Mouse (Mus musculus) forebrain, embryonic 16.5 days (tissue): ENCODE data around the gene Atad3a. TPM values are rescaled to one million over a fixed set of nuclear protein-coding genes. Genes with fewer than 3 reads are reported as not detected.
A peak's percentile ranks its signal among the peaks of the same experiment; 100 is the strongest.

Experiments
- ATAC-seq: fragments of 200-750 bp; cut with Nextera tagmentation; 2 replicates; pipeline ENCODE4 v1.8.0; 2017; ENCODE audit warnings: mild to moderate bottlenecking, moderate library complexity
- H3K27ac ChIP-seq: fragments of 300-500 bp; sonication (generic); 2 replicates; pipeline ENCODE4 v1.5.1; 2014; ENCODE audit warnings: low read length, control low read depth
- H3K27me3 ChIP-seq: fragments of 300-500 bp; sonication (generic); replicated peaks from 2 replicates; pipeline ENCODE4 v1.6.1; 2014; ENCODE audit warnings: low read length; ENCODE audit not compliant: control insufficient read depth, insufficient read depth
- H3K36me3 ChIP-seq: fragments of 300-500 bp; sonication (generic); 2 replicates; pipeline ENCODE4 v1.6.1; 2014; ENCODE audit not compliant: control insufficient read depth, insufficient read depth
- H3K4me1 ChIP-seq: fragments of 300-500 bp; sonication (generic); replicated peaks from 2 replicates; pipeline ENCODE4 v1.6.1; 2014; ENCODE audit warnings: low read length; ENCODE audit not compliant: control insufficient read depth, insufficient read depth
- H3K4me2 ChIP-seq: fragments of 300-500 bp; sonication (generic); 2 replicates; pipeline ENCODE4 v1.6.1; 2014; ENCODE audit warnings: mild to moderate bottlenecking, low read length, control low read depth
- H3K4me3 ChIP-seq: fragments of 300-500 bp; sonication (generic); replicated peaks from 2 replicates; pipeline ENCODE4 v1.5.1; 2014; ENCODE audit warnings: mild to moderate bottlenecking, low read length, control low read depth
- H3K9ac ChIP-seq: fragments of 300-500 bp; sonication (generic); replicated peaks from 2 replicates; pipeline ENCODE4 v1.6.1; 2014; ENCODE audit warnings: low read depth, low read length, control low read depth
- H3K9me3 ChIP-seq: fragments of 300-500 bp; sonication (generic); 2 replicates; pipeline ENCODE4 v1.6.1; 2016; ENCODE audit warnings: low read length; ENCODE audit not compliant: control insufficient read depth
- WGBS: fragments of 180-500 bp; shearing (Covaris S2); extraction: QIAGEN DNeasy Blood & Tissue Kit; methylation state at CpG from one replicate; pipeline ENCODE4 v1.1.7; 2014; 5-methylcytosine and 5-hydroxymethylcytosine counted together
- polyA plus RNA-seq: library from polyadenylated mRNA; unstranded; fragments of >200 nt; fragmentation: Nextera tagmentation; extraction: Ambion mirVana; gene quantifications from 2 replicates; pipeline ENCODE4 v1.2.1, GENCODE M21; 2015

The Atad3a gene
- polyA plus RNA-seq, 1 experiment from 2014 or later, result 101 TPM

DNA sequence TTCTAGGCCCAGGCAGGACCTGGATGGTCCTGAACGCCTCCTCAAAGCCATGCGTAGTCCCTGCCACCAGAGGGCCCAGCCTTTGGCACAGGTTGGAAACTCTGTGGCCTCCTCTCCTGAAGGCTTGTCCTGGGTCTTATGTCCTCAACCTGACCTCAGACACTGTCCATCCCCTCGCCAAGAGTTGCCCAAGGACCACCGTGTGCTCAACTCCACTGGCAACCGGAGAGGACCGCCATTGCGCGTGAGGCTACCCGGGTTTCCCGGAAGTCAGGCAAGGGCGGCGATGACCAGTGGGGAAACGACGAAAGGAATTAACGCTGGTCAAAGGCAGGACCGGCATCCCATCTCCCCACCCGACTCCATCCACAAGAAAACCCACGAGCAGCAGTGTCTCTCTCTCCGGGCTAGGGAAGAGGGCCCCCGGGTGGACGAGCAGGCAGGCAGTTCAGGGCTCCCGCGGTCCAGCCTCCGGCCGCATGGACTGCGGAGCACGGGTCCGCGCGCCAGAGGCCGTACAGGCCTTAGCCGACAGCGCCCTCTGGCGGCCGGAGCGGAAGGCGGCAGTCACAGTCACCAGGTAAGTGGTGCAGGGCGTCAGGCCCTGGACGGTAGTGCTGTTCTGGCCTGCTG is 9.1 kb upstream of the Atad3a start:
- WGBS, result under 1% methylated on average over 39 of the region's 39 CpGs
- no peak overlapping the region for H3K27ac ChIP-seq

DNA sequence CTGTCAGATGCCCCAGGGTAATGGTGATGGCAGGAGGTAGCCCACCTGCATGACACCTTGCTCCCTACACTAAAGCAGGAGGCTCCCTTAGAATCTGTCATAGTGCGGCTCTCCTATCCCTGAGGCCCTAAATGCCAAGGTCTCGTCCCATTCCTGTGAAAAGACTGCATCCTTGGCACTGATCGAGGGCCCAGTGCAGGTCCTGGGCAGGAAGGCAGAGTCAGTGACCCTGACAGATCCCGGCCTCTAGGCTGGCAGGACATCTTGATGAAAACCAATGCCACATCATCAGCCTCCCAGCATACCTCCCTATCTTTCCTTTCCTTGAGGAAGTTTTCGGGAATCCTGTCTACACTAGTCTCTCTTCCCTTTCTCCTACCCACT is 8.6 kb upstream of the Atad3a start:
- Histone ChIP-seq H3K4me2 (peak overlapping the region; percentile 63), H3K27ac (no peak overlapping the region), H3K27me3 (peaks cover 5% of the 10 kb centered on the region; the same call in 1 of the 2 replicates), H3K4me3 (peak overlapping the region; percentile 57), H3K9me3 (no peaks in the 10 kb centered on the region), H3K9ac (peak overlapping the region; percentile 86), H3K36me3 (no peaks in the 10 kb centered on the region), H3K4me1 (peaks cover 15% of the 10 kb centered on the region)
- WGBS, result 56% methylated on average over 5 of the region's 5 CpGs
- no peak for ATAC-seq

More for the DNA sequence above, 9.1 kb upstream of the Atad3a start:
- H3K4me2 ChIP-seq, result peak overlapping the region; percentile 63
- peak overlapping the region; percentile 57 for H3K4me3 ChIP-seq
- H3K27me3 ChIP-seq, result peaks cover 6% of the 10 kb centered on the region
- H3K36me3 ChIP-seq, result no peaks in the 10 kb centered on the region
- no peaks in the 10 kb centered on the region for H3K9me3 ChIP-seq
- peaks cover 20% of the 10 kb centered on the region for H3K4me1 ChIP-seq
- H3K9ac ChIP-seq, result peak overlapping the region; percentile 86
- peak; percentile 78 for ATAC-seq

DNA sequence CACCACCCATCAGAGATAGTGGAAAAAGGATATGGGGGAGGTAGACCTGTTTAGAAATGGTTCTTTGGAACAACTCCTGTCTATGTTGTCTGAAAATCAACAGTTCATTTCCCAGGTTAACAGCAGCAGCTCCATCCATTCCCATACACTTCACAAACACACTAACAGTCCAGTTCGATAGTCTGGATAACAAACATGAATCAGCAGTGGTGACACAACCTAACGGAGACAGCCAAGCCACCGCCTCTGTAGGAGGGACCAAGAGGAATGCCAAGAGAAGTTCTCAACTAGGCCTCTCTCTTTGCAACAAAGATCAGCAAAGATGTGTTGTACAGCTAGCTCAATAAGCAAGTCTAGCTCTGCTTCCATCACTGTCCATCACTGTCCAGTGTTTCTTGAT is 1.5 kb upstream of the Atad3a start:
- Histone ChIP-seq H3K4me1 (peaks cover 20% of the 10 kb centered on the region), H3K27me3 (no peaks in the 10 kb centered on the region), H3K27ac (no peak overlapping the region), H3K4me2 (no peak overlapping the region), H3K4me3 (no peak overlapping the region), H3K36me3 (no peaks in the 10 kb centered on the region), H3K9me3 (no peaks in the 10 kb centered on the region), H3K9ac (no peak overlapping the region)
- 98% methylated on average over 3 of the region's 3 CpGs for WGBS
- ATAC-seq, result no peak

DNA sequence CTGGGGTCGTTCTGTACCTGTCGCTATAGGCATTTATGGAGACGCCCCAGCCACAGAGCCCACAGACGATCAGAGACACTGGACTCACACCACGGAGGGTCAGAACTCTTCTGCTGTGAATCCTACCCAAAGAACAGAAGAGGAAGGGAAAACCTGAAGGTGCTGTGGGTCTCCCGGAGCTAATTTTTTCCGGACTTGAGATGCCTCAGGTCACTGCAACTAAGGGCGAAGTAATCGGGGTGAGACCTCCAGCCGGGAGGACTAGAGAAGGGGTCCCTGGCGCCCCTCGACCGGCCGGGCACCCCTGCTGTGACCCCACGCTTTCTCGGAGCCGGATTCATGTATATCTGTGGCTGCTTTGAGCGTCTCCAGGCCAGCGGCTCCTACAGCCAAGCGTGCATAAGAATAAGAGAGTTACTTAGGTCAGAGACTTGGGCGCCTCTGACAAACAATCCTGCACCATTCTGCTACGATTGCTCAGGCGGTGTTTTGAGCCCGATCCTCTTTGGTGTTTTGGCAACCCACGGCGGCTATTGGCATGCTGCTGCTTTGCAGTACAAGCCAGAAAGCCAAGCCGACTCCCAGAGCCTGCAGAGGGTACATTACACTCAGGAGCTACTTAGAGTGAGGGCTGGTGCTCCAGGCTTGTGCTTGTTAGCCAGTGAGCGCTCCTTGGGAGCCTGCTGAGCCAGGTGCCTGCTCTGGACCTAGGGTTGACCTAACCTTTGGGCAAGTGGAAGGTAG is 635 bp upstream of the Atad3a start:
- Histone ChIP-seq H3K27me3 (no peaks in the 10 kb centered on the region), H3K4me2 (peak overlapping the region; percentile 97), H3K4me1 (peaks cover 20% of the 10 kb centered on the region), H3K9me3 (no peaks in the 10 kb centered on the region), H3K9ac (peak overlapping the region; percentile 73), H3K4me3 (peak overlapping the region; percentile 80), H3K36me3 (no peaks in the 10 kb centered on the region), H3K27ac (no peak overlapping the region)
- 2% methylated on average over 28 of the region's 28 CpGs for WGBS
- ATAC-seq, result no peak

DNA sequence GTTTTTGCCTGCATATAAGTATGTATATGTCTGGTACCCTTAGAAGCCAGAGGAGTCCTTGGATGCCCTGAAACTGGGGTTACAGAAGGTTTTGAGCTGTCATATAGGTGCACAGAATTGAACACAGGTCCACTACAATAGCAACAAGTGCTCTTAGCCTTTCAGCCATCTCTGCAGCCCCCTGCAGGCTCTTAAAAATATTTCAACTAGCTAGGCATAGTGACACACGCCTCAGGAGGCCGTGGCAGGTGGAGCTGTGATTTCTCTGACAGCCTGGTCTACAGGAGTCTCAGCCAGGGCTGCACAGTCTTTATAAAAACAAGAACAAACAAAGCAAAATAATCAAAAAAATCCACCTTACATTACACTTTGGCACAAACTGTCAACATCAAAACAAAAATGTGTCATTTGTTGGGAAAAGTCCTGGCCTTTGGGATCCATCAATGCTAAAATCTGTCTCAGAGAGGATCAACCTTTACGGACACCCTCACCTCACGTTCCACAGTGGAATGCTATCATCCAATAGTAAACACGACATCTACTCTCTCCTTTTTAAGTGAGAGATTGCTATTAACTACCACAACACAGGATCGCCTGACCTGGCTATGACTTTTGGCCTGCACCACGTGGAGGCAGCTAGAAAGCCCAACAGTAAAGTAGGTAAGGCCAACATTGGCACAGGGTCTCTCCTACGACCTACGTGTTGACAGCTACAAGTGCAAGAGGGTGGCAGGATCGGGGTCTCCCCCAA is 856 bp downstream of the Atad3a start:
- Histone ChIP-seq H3K27ac (no peak overlapping the region), H3K9me3 (no peaks in the 10 kb centered on the region), H3K4me3 (peak overlapping the region; percentile 80), H3K27me3 (no peaks in the 10 kb centered on the region), H3K4me1 (peaks cover 20% of the 10 kb centered on the region), H3K4me2 (peak overlapping the region; percentile 97), H3K36me3 (no peaks in the 10 kb centered on the region), H3K9ac (peak overlapping the region; percentile 73)
- ATAC-seq, result peak; percentile 21
- 2% methylated on average over 10 of the region's 10 CpGs for WGBS

DNA sequence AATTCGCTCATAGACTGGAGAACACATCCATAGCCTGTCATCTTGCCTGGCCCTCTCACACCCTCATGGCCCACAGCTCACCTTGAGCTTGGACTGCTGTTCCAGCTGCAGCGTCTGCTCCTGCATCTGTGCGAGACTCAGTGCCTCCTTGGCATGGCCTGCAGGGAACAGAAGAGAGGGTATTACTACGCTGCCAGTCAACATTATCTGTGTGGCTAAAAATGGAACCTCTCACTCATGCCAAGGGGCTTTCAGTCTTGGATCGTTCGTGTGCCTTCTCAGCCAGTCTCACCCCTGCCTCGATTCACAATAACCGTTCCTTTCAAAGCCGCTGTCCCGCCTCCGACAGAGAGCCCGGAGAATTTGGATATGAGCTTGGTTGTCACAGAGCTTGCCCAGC is 3.9 kb downstream of the Atad3a start:
- Histone ChIP-seq H3K27ac (no peak overlapping the region), H3K36me3 (peaks cover 17% of the 10 kb centered on the region), H3K9ac (no peak overlapping the region), H3K4me3 (no peak overlapping the region), H3K4me2 (no peak overlapping the region), H3K4me1 (peaks cover 20% of the 10 kb centered on the region), H3K27me3 (no peaks in the 10 kb centered on the region), H3K9me3 (no peaks in the 10 kb centered on the region)
- ATAC-seq, result no peak
- WGBS, result 86% methylated on average over 12 of the region's 12 CpGs

DNA sequence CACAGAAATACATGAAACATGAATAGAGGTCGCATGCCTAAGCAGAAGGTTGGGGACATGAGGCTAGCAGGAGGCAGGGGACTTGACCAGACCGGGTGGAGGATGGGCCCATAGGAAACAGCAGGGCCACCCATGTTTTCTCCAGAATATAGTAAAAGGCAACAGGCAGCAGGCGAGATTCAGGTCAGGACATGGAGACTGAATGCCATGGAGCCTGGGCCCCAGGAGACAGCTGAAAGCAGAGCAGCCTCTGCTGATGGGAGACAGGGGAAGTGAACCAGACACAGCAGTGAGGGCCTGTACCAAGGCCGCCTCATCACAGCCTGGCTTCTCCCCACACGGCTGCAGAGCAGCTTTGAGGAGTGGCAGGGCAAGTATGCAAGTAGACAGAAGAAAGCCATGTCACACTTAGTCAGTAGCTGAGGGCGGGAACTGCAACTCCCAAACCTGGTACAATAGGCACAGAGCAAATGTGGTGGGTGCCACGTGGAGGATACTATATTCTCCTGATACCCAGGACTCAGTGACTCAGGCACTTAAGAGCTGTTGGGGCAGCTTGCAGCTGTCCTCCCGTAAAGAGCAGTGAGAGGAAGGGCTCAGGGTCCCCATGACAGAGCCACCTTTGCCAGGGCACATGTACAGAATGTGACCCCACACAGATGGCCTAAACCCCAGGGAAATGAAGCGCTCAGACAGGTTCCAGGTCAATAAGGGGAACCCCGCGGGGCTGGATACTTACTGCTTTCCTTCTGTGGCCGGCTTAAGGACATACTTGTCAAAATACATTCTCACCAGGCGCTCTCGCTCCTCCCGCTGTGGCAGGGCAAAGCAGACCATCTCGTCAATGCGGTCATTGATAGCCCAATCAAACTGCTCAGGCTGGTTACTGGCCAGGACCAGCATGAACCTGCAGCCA is 14.1 kb downstream of the Atad3a start:
- no peaks in the 10 kb centered on the region for H3K9me3 ChIP-seq
- H3K4me2 ChIP-seq, result no peak overlapping the region
- H3K4me1 ChIP-seq, result no peaks in the 10 kb centered on the region
- peaks cover 29% of the 10 kb centered on the region for H3K36me3 ChIP-seq
- no peaks in the 10 kb centered on the region for H3K27me3 ChIP-seq
- WGBS, result 88% methylated on average over 17 of the region's 17 CpGs
- H3K4me3 ChIP-seq, result no peak overlapping the region
- ATAC-seq, result no peak
- no peak overlapping the region for H3K27ac ChIP-seq
- H3K9ac ChIP-seq, result no peak overlapping the region

DNA sequence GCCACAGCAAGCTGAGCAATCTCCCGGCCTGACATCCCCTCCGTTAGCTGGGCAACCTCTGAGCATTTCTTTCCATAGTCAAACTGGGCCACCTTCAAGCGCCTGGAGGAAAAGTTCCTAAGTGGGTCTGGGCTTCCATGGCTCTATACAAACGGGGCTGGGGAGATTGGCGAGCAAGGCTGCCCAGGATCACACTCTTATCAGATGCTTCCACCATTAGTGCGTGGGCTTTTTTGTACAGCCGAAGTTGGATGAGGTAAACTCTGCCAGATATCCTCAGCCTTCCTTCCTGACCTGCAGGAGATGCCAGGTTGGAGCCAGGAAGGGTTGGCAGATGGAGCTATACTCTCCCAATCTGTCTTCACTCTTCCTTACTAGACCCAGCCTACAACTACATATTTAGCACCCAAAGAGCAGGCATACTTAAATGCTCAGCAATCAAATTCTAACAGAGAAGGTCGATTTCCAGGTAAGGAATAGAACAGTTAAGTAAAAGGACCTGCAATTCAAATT is 14.8 kb downstream of the Atad3a start:
- WGBS, result 85% methylated on average over 8 of the region's 8 CpGs
- Histone ChIP-seq H3K4me3 (no peak overlapping the region), H3K36me3 (peaks cover 29% of the 10 kb centered on the region), H3K27ac (no peak overlapping the region), H3K27me3 (no peaks in the 10 kb centered on the region), H3K4me1 (no peaks in the 10 kb centered on the region), H3K9me3 (no peaks in the 10 kb centered on the region), H3K4me2 (no peak overlapping the region), H3K9ac (no peak overlapping the region)
- ATAC-seq, result no peak
